Mouse (Mus musculus) bone marrow, adult 2 months (tissue): ENCODE results near the gene Dok1. TPM values are rescaled to one million over a fixed set of nuclear protein-coding genes. Genes with fewer than 3 reads are reported as not detected.

Experiments
- H3K27ac ChIP-seq: fragments of 200-500 bp; 2 replicates; pipeline ENCODE4 v1.5.1; 2012; ENCODE audit warnings: low read depth, mild to moderate bottlenecking, control low read depth, inconsistent platforms, low read length; ENCODE audit not compliant: control insufficient read depth, poor library complexity, insufficient read depth
- H3K4me1 ChIP-seq: fragments of 200-500 bp; 2 replicates; pipeline ENCODE4 v1.6.1; 2011; ENCODE audit warnings: low read length; ENCODE audit not compliant: control insufficient read depth, insufficient read depth
- H3K4me3 ChIP-seq: fragments of 200-500 bp; replicated peaks from 2 replicates; pipeline ENCODE3; 2011; ENCODE audit warnings: mild to moderate bottlenecking, low read depth, low read length, control low read depth; ENCODE audit not compliant: control insufficient read depth
- CTCF ChIP-seq: fragments of 200-500 bp; IDR thresholded peaks from 2 replicates; pipeline ENCODE4 v1.5.1; 2011; ENCODE audit warnings: low read length, control low read depth; ENCODE audit not compliant: control insufficient read depth, insufficient read depth
- POLR2A ChIP-seq: fragments of 200-500 bp; IDR thresholded peaks from 2 replicates; pipeline ENCODE4 v1.6.1; 2011; ENCODE audit warnings: low read depth, mild to moderate bottlenecking, control low read depth, low read length, borderline replicate concordance; ENCODE audit not compliant: control insufficient read depth
- WGBS: fragments of 180-500 bp; shearing (Covaris S2); methylation state at CpG from one replicate; pipeline ENCODE4 v1.1.7; 2018; 5-methylcytosine and 5-hydroxymethylcytosine counted together
- polyA plus RNA-seq: library from polyadenylated mRNA; stranded (reverse); fragments of >200 nt; gene quantifications from 2 replicates; pipeline ENCODE4 v1.2.4, GENCODE M21; 2011; ENCODE audit warnings: low replicate concordance; ENCODE audit not compliant: missing spikeins, insufficient read depth, insufficient read length

Dok1 gene
- polyA plus RNA-seq, 1 experiment: 39.6 TPM

DNA sequence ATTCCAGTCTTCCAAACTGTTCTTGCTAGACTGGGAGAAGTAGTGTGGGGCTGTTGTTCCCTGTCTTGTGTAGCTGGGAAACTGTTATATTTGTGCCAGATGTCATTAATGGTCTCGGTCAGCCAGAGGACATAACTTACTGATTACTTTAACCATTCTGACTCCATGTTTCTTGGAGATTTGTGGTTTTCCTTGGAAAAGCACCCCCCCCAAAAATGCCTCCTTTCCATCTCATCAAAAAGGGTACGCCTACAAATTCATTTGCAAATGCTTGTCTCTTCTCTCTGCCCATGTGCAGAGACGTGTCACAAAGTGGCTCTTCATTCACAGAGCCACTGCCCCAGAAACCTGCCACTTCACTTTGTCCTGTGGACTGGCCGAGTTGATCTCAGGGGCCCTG lies 8.8 kb downstream of the Dok1 start:
- Histone ChIP-seq H3K27ac (no peak overlapping the region), H3K4me1 (peaks cover 7% of the 10 kb centered on the region; the same call in 1 of the 2 replicates), H3K4me3 (no peak overlapping the region)
- 52% methylated on average over 4 of the region's 4 CpGs for WGBS
- TF ChIP-seq POLR2A (no peak), CTCF (no peak)

GRCm38 (mm10) chr6:83023786-83024185 lies 9.5 kb downstream of the Dok1 start:
- Histone ChIP-seq H3K4me1 (peaks cover 7% of the 10 kb centered on the region; the same call in 1 of the 2 replicates), H3K4me3 (no peak overlapping the region), H3K27ac (no peak overlapping the region)
- TF ChIP-seq POLR2A (no peak), CTCF (no peak)
- 83% methylated on average over 2 of the region's 2 CpGs for WGBS

DNA sequence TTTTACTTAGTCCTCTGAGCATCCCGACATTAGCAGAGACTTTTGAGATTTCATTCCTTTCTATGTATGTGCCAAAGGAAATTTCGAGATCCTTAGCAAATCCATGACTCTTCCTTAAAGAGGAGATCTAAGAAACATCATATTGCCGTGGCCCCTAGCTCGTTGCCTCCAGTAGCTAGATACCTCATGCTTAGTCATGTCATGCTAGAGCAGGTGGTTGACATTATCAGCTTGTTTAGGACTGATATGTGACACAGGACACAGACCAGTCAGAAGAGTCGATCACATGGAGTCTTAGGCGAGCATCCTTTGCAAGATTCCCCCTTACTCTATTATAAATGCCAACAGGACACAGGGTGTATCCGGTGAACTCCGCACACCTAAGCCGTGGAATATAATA lies 10.3 kb downstream of the Dok1 start:
- TF ChIP-seq POLR2A: no peak
- TF ChIP-seq CTCF: no peak
- Histone ChIP-seq H3K27ac (no peak overlapping the region; the same call in 1 of the 2 replicates), H3K4me3 (no peak overlapping the region), H3K4me1 (peaks cover 7% of the 10 kb centered on the region; the same call in 1 of the 2 replicates)
- WGBS: 78% methylated on average over 9 of the region's 9 CpGs

DNA sequence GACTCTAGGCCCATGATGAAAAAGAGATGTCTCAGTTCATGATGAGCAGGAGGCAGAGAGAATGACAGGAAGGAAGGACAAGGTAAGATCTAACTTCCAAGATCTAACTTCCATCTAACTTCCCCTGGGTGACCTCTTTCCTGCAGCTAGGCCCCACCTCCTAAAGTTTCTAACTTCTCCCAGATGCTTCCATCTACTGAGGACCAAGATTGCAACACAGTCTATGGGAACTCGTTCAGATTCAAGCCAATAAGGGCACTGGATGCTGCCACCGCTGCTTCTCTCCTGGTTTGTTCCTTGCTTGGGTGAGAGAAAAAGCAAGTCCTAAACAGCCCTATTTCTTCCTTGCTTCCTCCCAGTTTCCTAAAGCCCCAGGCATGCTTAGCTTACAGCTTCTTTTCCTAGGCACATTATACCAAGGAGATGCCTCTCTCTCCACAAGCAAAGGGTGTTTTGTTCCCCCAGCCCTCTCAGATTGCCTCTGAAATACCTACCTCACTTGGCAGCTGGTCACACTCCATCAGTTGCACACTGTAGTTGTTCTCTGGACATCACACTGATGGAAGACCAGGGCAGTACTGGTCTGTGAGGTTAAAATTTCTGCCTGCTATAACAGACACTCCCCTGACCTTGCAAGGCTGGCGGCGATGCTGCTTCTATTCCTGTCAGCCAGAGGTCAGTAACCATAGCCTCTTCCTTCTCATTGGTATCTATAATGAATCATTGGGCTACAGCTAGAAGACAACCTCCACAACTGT lies 12.3 kb downstream of the Dok1 start:
- WGBS: 74% methylated on average over 4 of the region's 4 CpGs
- Histone ChIP-seq H3K4me1 (peaks cover 6% of the 10 kb centered on the region), H3K4me3 (no peak overlapping the region), H3K27ac (no peak overlapping the region)
- TF ChIP-seq POLR2A (no peak), CTCF (no peak)

DNA sequence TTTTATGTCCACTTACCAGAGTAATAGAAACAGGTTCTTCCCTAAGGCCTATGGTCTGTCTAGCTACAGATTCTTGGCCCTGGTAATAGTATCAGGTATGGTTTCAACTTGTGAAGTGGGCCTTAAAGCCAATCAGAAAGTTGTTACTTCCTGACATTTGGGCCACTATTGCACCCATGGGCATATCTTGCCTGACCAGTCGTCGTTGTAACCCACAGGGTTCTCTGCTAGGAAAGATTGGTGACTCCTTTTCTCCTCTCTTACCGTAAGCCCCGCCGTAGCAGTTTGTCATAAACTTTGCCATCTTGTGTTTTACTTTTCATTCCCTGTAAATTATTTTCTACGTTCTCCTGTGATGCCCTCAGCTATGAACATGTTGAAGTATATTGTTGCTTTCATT lies 13.2 kb downstream of the Dok1 start:
- Histone ChIP-seq H3K4me3 (no peak overlapping the region), H3K4me1 (peaks cover 4% of the 10 kb centered on the region), H3K27ac (no peak overlapping the region)
- TF ChIP-seq POLR2A: no peak
- TF ChIP-seq CTCF: no peak
- 52% methylated on average over 6 of the region's 6 CpGs for WGBS

- no peak overlapping the region for H3K27ac ChIP-seq
- no peak overlapping the region for H3K4me3 ChIP-seq
- TF ChIP-seq CTCF: no peak
- TF ChIP-seq POLR2A: no peak
- WGBS: 72% methylated on average over 3 of the region's 3 CpGs
- H3K4me1 ChIP-seq: peaks cover 4% of the 10 kb centered on the region
Observed at GRCm38 (mm10) chr6:83019044-83019443, 14.2 kb downstream of the Dok1 start.

GRCm38 (mm10) chr6:83017190-83017589 lies 16.1 kb downstream of the Dok1 start:
- H3K27ac ChIP-seq: peak overlapping the region; percentile 75
- H3K4me3 ChIP-seq: no peak overlapping the region
- TF ChIP-seq POLR2A (no peak), CTCF (no peak)
- WGBS: 67% methylated on average over 3 of the region's 3 CpGs
- H3K4me1 ChIP-seq: peaks cover 8% of the 10 kb centered on the region

DNA sequence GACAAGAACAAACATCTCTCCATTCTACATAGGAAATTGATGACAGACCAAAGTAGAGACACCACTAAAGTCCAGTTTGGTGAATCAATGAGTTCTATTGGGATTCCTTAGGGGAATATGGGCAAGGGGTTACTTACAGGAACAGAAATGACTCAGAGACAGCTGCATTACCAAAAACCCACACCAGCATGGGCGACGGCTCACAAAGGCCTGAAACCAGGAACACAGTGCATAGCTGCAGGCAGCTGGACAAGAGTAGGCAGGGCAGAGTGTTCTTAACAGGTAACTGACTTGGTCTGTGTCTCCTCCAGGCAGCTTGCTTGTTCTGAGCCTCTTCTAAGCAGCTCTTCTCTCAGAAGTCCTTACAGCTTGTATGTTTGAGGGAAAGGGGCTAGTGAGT lies 17.5 kb downstream of the Dok1 start:
- TF ChIP-seq POLR2A (no peak), CTCF (no peak)
- peak overlapping the region; percentile 47 for H3K27ac ChIP-seq
- 77% methylated on average over 2 of the region's 2 CpGs for WGBS
- H3K4me3 ChIP-seq: peak overlapping the region; percentile 12
- H3K4me1 ChIP-seq: peaks cover 10% of the 10 kb centered on the region
